Mouse (Mus musculus): ENCODE data around the gene Arhgef11. TPM values are rescaled to one million over a fixed set of nuclear protein-coding genes. Genes with fewer than 3 reads are reported as not detected.
A peak's percentile ranks its signal among the peaks of the same experiment; 100 is the strongest.

Gene Arhgef11
- polyA plus RNA-seq, 1 experiment from 2014 or later, result 27.4 TPM

DNA sequence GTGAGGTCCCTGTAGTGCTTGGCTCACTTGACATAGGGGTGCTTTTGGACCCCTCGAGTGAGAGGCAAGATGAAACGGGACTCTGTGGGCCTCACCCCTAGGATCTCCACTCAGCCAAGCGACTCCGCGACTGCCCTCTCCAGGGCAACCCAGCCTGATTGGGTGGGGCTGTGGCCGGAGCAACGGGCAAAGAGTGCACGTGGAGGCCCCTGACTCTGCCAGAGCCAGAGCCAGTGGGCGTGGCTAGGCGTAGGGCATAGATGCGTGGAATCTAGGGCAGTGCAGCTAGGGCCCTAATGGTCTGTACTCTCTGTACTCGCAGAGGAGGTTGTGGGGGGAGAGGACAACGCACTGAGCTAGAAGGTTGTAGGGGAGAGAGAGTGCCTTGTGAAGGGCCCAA, 131.1 kb downstream of the Arhgef11 start, which contains the start of gene Lrrc71:
Gene Lrrc71, minus strand, starts transcription at position 195 of the 400 bp plus-strand sequence.
- ATAC-seq, result 0 out of 2 replicates have a peak, but pooled peaks have one; percentile 37
- Histone ChIP-seq H3K9me3 (ENCODE audit: control insufficient read depth, low read length) (no peaks in the 10 kb centered on the region), H3K4me1 (replicated peaks; ENCODE audit: control insufficient read depth, insufficient read depth, low read length) (peaks cover 6% of the 10 kb centered on the region; the same call in 1 of the 2 replicates), H3K36me3 (ENCODE audit: control insufficient read depth, insufficient read depth) (no peaks in the 10 kb centered on the region), H3K27ac (ENCODE audit: low read length) (no peak within 1 kb of the TSS), H3K27me3 (replicated peaks; ENCODE audit: control insufficient read depth, insufficient read depth, low read length) (no peaks in the 10 kb centered on the region), H3K4me3 (replicated peaks; ENCODE audit: low read length) (no peak within 1 kb of the TSS), H3K9ac (replicated peaks; ENCODE audit: low read depth, low read length) (no peak within 1 kb of the TSS), H3K4me2 (ENCODE audit: low read length) (no peak within 1 kb of the TSS)
- 46% methylated on average over 13 of the region's 13 CpGs for WGBS

DNA sequence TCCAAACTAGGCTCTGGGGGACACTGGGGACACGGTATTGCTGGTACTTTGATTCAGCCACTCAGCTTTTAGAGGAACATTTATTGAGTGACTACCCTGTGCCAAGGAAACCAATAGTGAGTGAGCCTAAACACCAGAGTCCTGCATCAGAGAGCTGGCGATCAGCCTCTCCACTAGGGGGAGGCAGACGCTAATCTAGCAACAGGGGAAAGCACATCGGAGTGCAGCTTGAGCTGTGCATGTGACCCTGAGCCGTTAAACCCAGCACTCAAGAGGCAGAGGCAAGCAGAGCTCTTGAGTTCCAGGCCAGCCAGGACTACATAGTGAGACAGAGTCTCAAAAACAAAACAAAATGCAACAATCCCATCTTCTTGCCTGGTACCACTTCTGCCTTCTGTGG, 131.7 kb downstream of the Arhgef11 start:
- H3K27ac ChIP-seq (ENCODE audit: low read length), result no peak overlapping the region
- no peaks in the 10 kb centered on the region for H3K27me3 ChIP-seq (replicated peaks; ENCODE audit: control insufficient read depth, insufficient read depth, low read length)
- no peak for ATAC-seq
- no peak overlapping the region for H3K4me3 ChIP-seq (replicated peaks; ENCODE audit: low read length)
- H3K4me2 ChIP-seq (ENCODE audit: low read length), result no peak overlapping the region
- no peak overlapping the region for H3K9ac ChIP-seq (replicated peaks; ENCODE audit: low read depth, low read length)
- H3K4me1 ChIP-seq (replicated peaks; ENCODE audit: control insufficient read depth, insufficient read depth, low read length), result peaks cover 6% of the 10 kb centered on the region; the same call in 1 of the 2 replicates
- no peaks in the 10 kb centered on the region for H3K36me3 ChIP-seq (ENCODE audit: control insufficient read depth, insufficient read depth)
- no peaks in the 10 kb centered on the region for H3K9me3 ChIP-seq (ENCODE audit: control insufficient read depth, low read length)
- WGBS, result 21% methylated on average over 5 of the region's 5 CpGs

DNA sequence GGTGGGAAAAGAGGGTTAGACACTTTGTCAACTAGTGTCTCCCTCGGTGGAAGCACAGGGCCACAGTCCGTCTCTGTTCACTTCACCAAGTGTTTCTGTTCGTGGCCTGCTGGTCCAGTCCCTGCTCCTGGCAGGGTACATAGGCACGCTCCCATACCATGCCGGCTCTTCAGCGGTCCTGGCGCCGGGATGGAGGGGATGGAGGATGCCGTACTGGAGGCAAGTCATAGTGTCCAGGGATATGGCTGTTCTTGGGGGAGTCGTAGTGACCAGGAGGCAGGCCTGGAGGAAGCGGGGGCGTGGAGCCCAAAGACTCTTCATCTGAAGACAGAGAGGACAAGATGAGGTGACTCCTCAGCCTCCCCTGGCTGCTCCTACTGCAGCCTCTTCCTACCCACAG, 132.6 kb downstream of the Arhgef11 start:
- 0 out of 2 replicates have a peak, but pooled peaks cover 2% of the 10 kb centered on the region for H3K27me3 ChIP-seq (replicated peaks; ENCODE audit: control insufficient read depth, insufficient read depth, low read length)
- WGBS, result 89% methylated on average over 12 of the region's 12 CpGs
- no peak for ATAC-seq
- H3K9me3 ChIP-seq (ENCODE audit: control insufficient read depth, low read length), result no peaks in the 10 kb centered on the region
- H3K36me3 ChIP-seq (ENCODE audit: control insufficient read depth, insufficient read depth), result no peaks in the 10 kb centered on the region
- H3K4me2 ChIP-seq (ENCODE audit: low read length), result no peak overlapping the region
- peaks cover 6% of the 10 kb centered on the region; the same call in 1 of the 2 replicates for H3K4me1 ChIP-seq (replicated peaks; ENCODE audit: control insufficient read depth, insufficient read depth, low read length)
- no peak overlapping the region for H3K4me3 ChIP-seq (replicated peaks; ENCODE audit: low read length)
- no peak overlapping the region for H3K9ac ChIP-seq (replicated peaks; ENCODE audit: low read depth, low read length)
- H3K27ac ChIP-seq (ENCODE audit: low read length), result no peak overlapping the region

DNA sequence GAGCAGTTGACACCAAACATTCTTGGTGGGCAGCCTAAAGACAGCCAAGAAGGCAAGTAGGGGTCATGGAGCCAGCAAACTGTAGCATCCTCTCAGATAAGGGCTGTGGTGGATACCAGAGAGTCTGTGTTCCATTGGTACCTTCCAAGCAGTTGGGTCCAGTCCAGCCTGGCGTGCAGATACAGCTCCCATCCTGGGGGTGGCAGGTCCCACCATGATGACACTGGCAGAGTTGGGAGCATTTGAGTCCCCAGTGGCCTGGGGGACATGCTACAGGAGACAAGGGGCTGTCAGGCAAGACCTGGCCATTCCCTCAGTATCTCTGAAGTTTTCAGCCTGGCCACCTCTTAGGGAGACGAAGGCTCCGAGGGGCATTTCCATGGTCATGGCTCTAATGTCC, 135.2 kb downstream of the Arhgef11 start:
- no peak overlapping the region for H3K27ac ChIP-seq (ENCODE audit: low read length)
- no peak overlapping the region for H3K4me2 ChIP-seq (ENCODE audit: low read length)
- H3K4me1 ChIP-seq (replicated peaks; ENCODE audit: control insufficient read depth, insufficient read depth, low read length), result peaks cover 7% of the 10 kb centered on the region; the same call in 1 of the 2 replicates
- no peaks in the 10 kb centered on the region for H3K36me3 ChIP-seq (ENCODE audit: control insufficient read depth, insufficient read depth)
- WGBS, result 92% methylated on average over 3 of the region's 3 CpGs
- no peaks in the 10 kb centered on the region for H3K9me3 ChIP-seq (ENCODE audit: control insufficient read depth, low read length)
- no peak overlapping the region for H3K9ac ChIP-seq (replicated peaks; ENCODE audit: low read depth, low read length)
- H3K4me3 ChIP-seq (replicated peaks; ENCODE audit: low read length), result no peak overlapping the region
- 0 out of 2 replicates have a peak, but pooled peaks cover 2% of the 10 kb centered on the region for H3K27me3 ChIP-seq (replicated peaks; ENCODE audit: control insufficient read depth, insufficient read depth, low read length)
- no peak for ATAC-seq

DNA sequence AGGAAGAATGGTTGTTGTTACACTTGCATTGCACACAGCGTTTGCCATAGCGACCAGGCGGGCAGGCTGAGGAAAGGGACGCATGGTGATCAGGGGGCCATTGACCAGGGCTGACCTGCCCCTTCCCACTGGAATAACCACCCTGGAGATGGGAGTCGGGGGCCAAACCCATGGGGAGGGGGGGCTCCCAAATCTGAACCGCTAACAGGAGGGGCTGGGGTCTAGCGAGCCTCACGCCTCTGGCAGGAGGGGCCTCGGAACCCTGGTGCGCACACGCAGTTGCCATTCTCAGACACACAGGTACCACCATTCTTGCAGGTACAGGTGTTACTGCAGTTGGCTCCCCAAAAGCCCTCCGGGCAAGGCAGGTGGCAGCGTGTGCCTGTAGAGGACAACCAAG, 136.5 kb downstream of the Arhgef11 start:
- Histone ChIP-seq H3K27me3 (replicated peaks; ENCODE audit: control insufficient read depth, insufficient read depth, low read length) (0 out of 2 replicates have a peak, but pooled peaks cover 2% of the 10 kb centered on the region), H3K9ac (replicated peaks; ENCODE audit: low read depth, low read length) (no peak overlapping the region)
- WGBS, result 83% methylated on average over 13 of the region's 13 CpGs

DNA sequence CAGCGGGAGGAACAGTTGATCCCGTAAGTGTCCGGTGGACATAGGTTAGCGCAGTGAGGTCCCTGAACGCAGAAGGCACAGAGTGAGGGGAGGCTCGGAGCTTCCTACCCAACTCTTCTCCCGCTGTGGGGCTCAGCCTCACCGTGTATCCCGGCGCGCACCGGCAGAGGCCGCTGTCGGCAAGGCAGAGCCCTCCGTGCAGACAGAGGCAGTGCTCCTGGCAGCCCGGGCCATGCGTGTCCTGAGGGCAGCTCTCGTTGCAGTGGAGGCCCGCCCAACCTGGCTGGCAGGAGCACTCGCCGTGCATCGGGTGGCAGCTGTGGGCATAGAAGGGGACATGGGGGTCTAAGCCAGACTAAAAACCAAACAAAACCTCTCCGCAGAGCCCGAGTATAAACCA, 138.6 kb downstream of the Arhgef11 start:
- Histone ChIP-seq H3K9me3 (ENCODE audit: control insufficient read depth, low read length) (no peaks in the 10 kb centered on the region), H3K9ac (replicated peaks; ENCODE audit: low read depth, low read length) (peak overlapping the region; percentile 58), H3K27me3 (replicated peaks; ENCODE audit: control insufficient read depth, insufficient read depth, low read length) (0 out of 2 replicates have a peak, but pooled peaks cover 2% of the 10 kb centered on the region), H3K4me2 (ENCODE audit: low read length) (peak overlapping the region; percentile 61), H3K27ac (ENCODE audit: low read length) (no peak overlapping the region), H3K36me3 (ENCODE audit: control insufficient read depth, insufficient read depth) (no peaks in the 10 kb centered on the region), H3K4me3 (replicated peaks; ENCODE audit: low read length) (peak overlapping the region; percentile 40), H3K4me1 (replicated peaks; ENCODE audit: control insufficient read depth, insufficient read depth, low read length) (peaks cover 7% of the 10 kb centered on the region; the same call in 1 of the 2 replicates)
- peak; percentile 94 for ATAC-seq
- WGBS, result 3% methylated on average over 24 of the region's 24 CpGs

More for the DNA sequence above, 136.5 kb downstream of the Arhgef11 start:
- Histone ChIP-seq H3K4me3 (replicated peaks; ENCODE audit: low read length) (no peak overlapping the region), H3K4me1 (replicated peaks; ENCODE audit: control insufficient read depth, insufficient read depth, low read length) (peaks cover 7% of the 10 kb centered on the region; the same call in 1 of the 2 replicates), H3K36me3 (ENCODE audit: control insufficient read depth, insufficient read depth) (no peaks in the 10 kb centered on the region), H3K27ac (ENCODE audit: low read length) (no peak overlapping the region), H3K9me3 (ENCODE audit: control insufficient read depth, low read length) (no peaks in the 10 kb centered on the region), H3K4me2 (ENCODE audit: low read length) (no peak overlapping the region)
- no peak for ATAC-seq

DNA sequence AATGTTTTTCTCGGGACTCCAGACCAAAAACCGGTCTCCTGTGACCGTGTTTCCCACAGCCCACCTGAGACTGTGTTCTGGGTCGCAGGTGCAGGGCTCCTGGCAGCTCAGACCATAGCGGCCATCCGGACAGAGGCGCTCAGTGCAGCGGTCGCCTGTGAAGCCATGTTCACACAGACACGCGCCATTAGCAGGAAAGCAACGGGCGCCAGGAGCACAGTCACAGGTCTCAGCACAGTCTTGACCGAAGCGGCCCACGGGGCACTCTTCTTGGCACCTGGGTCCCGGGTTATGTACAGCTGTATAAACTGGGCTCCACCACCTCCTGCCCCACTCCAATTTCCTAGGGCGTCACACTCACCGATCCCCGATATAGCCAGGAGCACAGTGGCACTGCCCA, 139.1 kb downstream of the Arhgef11 start:
- 52% methylated on average over 20 of the region's 20 CpGs for WGBS
- ATAC-seq, result 0 out of 2 replicates have a peak, but pooled peaks have one; percentile 5

DNA sequence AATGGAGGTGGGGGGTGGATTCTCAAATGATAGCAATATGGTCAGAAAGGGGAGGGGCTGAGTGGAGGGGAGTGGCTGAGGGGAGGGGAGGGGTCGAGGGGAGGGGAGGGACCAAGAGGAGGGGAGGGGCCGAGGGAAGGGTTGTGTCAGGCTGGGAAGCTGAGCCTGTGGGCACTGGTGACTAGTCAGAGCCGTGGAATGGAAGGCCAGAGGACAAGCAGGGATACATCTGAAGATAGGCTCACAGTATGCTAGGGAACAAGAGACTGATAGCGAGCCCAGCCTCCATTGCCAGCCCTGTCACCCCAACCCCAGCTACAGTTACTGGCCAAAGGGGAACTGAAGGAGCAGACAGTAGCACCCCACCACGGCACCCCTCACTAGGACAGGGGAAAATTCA, 141.3 kb downstream of the Arhgef11 start:
- no peak for ATAC-seq
- Histone ChIP-seq H3K9me3 (ENCODE audit: control insufficient read depth, low read length) (no peaks in the 10 kb centered on the region), H3K27me3 (replicated peaks; ENCODE audit: control insufficient read depth, insufficient read depth, low read length) (0 out of 2 replicates have a peak, but pooled peaks cover 2% of the 10 kb centered on the region), H3K4me2 (ENCODE audit: low read length) (no peak overlapping the region), H3K27ac (ENCODE audit: low read length) (no peak overlapping the region), H3K9ac (replicated peaks; ENCODE audit: low read depth, low read length) (no peak overlapping the region), H3K4me1 (replicated peaks; ENCODE audit: control insufficient read depth, insufficient read depth, low read length) (peaks cover 7% of the 10 kb centered on the region; the same call in 1 of the 2 replicates), H3K4me3 (replicated peaks; ENCODE audit: low read length) (no peak overlapping the region), H3K36me3 (ENCODE audit: control insufficient read depth, insufficient read depth) (no peaks in the 10 kb centered on the region)
- 55% methylated on average over 4 of the region's 5 CpGs for WGBS

More for the DNA sequence above, 139.1 kb downstream of the Arhgef11 start:
- H3K36me3 ChIP-seq (ENCODE audit: control insufficient read depth, insufficient read depth), result no peaks in the 10 kb centered on the region
- peaks cover 7% of the 10 kb centered on the region; the same call in 1 of the 2 replicates for H3K4me1 ChIP-seq (replicated peaks; ENCODE audit: control insufficient read depth, insufficient read depth, low read length)
- H3K9ac ChIP-seq (replicated peaks; ENCODE audit: low read depth, low read length), result peak overlapping the region; percentile 58
- no peak overlapping the region for H3K27ac ChIP-seq (ENCODE audit: low read length)
- H3K9me3 ChIP-seq (ENCODE audit: control insufficient read depth, low read length), result no peaks in the 10 kb centered on the region
- 0 out of 2 replicates have a peak, but pooled peaks cover 2% of the 10 kb centered on the region for H3K27me3 ChIP-seq (replicated peaks; ENCODE audit: control insufficient read depth, insufficient read depth, low read length)
- H3K4me2 ChIP-seq (ENCODE audit: low read length), result peak overlapping the region; percentile 61
- H3K4me3 ChIP-seq (replicated peaks; ENCODE audit: low read length), result no peak overlapping the region; the same call in 1 of the 2 replicates

DNA sequence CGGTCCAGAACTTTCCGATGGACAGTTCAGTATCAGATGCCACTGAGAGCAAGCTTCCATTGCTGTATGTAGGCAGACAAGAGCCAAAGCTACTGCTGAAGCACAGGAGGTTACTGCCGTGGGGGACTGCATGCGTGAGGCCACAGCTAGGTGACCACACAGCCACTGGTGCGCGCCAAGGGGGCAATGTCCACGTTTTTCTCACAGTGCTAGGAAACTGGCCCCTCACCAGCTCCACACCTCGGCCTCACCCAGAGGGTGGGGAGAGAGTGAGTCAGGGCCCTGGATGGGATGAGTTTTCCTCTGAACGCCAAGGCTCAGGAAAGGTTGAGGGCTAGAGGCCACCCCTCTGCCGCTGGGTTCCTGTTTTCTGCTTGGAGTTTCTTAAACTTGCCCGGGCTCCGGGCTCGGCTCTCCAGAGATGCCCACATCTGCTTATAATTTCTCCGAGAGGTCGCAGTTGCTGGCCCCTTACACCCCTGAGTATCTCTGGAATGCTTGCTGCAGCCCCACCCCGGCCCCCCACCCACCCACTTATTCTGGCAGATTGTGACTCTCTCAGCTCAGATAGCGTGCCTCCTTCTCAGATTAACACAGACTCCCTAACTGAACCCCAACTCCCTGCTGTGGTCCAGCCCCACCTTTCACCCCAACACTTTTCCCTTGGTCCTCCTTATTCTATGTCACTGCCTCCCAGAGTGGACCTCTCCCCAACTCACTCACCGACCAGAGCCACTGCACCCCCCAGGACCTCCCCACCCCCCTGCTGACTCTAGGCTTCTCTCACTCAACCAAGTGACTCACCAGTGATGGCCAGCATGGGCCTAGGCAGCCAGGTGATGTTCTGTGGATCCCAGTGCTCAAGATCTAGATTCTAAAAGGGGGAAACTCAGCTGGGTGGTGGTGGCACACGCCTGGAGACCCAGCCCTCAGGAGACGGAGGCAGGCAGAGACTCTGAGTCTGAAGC, 144.3 kb downstream of the Arhgef11 start:
- H3K36me3 ChIP-seq (ENCODE audit: control insufficient read depth, insufficient read depth), result no peaks in the 10 kb centered on the region
- no peak overlapping the region for H3K27ac ChIP-seq (ENCODE audit: low read length)
- no peaks in the 10 kb centered on the region for H3K9me3 ChIP-seq (ENCODE audit: control insufficient read depth, low read length)
- H3K4me2 ChIP-seq (ENCODE audit: low read length), result no peak overlapping the region
- no peaks in the 10 kb centered on the region for H3K27me3 ChIP-seq (replicated peaks; ENCODE audit: control insufficient read depth, insufficient read depth, low read length)
- 81% methylated on average over 20 of the region's 20 CpGs for WGBS
- ATAC-seq, result no peak
- no peak overlapping the region for H3K9ac ChIP-seq (replicated peaks; ENCODE audit: low read depth, low read length)
- H3K4me3 ChIP-seq (replicated peaks; ENCODE audit: low read length), result no peak overlapping the region
- H3K4me1 ChIP-seq (replicated peaks; ENCODE audit: control insufficient read depth, insufficient read depth, low read length), result peaks cover 4% of the 10 kb centered on the region; the same call in 1 of the 2 replicates

All from forebrain, embryonic 16.5 days (tissue).